Mouse (Mus musculus) left cerebral cortex, postnatal 10 days (tissue): ENCODE measurements around the gene Obox5. TPM values are rescaled to one million over a fixed set of nuclear protein-coding genes. Genes with fewer than 3 reads are reported as not detected.
"Not testable (repeated sequence)": the region's sequence is repeated elsewhere in the genome, so short reads cannot be mapped to it uniquely, and the experiment has no call there.

Source experiments
- DNase-seq, 2 experiments: peaks; one replicate each; pipeline ENCODE4 v3.0.0; 2021 to 2022; ENCODE audit warnings: low spot score in 2 of 2, mixed read lengths in 1 of 2; ENCODE audit errors: extremely low spot score in 1 of 2
- intact Hi-C: fragments of 180-260 bp; cut with DNase I; formaldehyde crosslinking; loops from one replicate; pipeline ENCODE4 v1.15.1; 2025
- total RNA-seq, 2 experiments: library from RNA; stranded (reverse); gene quantifications; 2 replicates each; pipeline ENCODE4 v1.2.3; 2021

Obox5 gene
- not detected for total RNA-seq

DNA sequence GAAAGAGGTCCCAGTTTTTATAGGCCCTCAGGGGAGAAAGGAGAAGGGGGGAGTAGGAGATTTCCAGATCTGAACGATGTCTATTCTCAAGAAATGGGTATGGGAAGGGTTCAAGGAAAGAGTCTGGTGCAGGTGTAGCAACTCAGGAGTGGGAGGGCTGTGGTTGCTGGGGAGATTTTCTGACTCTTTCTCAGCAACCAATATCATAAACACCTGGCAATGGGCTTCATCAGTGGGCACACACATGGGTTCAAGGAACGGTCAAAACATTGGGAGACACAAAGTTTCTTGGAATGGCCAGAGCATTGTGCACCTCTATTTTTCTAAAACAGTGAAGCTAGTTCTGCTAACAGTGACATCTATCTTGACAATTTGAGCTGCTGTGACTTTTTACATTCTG lies at the start of gene Obox5:
Obox5 (plus strand) TSS at position 301 of the 400 bp plus-strand sequence.
- DNase-seq, intact Hi-C loops: not testable (repeated sequence)

DNA sequence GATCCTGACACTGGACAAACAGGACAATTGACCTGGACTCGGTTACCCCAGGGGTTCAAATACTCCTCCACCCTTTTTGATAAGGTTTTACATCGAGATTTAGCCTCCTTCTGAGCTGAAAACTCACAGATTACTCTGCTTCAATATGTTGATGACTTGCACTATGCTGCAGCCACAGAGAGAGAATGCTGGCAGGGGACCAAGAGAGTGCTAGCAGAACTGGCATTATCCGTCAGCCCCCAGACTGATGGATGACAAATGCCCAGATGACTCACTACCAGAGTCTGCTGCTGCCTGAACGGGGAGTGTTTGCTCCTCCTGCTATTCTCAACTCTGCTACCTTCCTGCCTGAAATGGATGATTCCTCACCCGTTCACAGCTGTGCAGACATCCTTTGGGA lies 635 bp upstream of the Obox5 start:
- intact Hi-C loops, DNase-seq: not testable (repeated sequence)

Other genes starting within 250 kb of the Obox5 start
- not detected for gene Obox3, start 110.2 kb upstream of the Obox5 start, total RNA-seq
- gene Obox6, start 89.5 kb downstream of the Obox5 start, total RNA-seq, result not detected
- not detected for gene Crx, start 129.8 kb downstream of the Obox5 start, total RNA-seq
- gene Crxos, start 132.5 kb downstream of the Obox5 start, total RNA-seq, result under 1 TPM; 0.16 to 0.30 TPM
- gene Selenow, start 172.3 kb downstream of the Obox5 start, total RNA-seq, result 1,000 to 10,000 TPM; 1,526 to 1,528 TPM
- 100 to 1,000 TPM; 104 TPM for gene Nop53, start 195.9 kb downstream of the Obox5 start, total RNA-seq
- gene Ehd2, start 217.4 kb downstream of the Obox5 start, total RNA-seq, result 1 to 10 TPM; 7.1 to 7.5 TPM